Mouse (Mus musculus) bone marrow, adult 2 months (tissue): ENCODE results near the gene Rxfp3.

Source experiments
- CTCF ChIP-seq: fragments of 200-500 bp; IDR thresholded peaks from 2 replicates; pipeline ENCODE4 v1.5.1; 2011; ENCODE audit warnings: low read length, control low read depth; ENCODE audit not compliant: control insufficient read depth, insufficient read depth
- POLR2A ChIP-seq: fragments of 200-500 bp; IDR thresholded peaks from 2 replicates; pipeline ENCODE4 v1.6.1; 2011; ENCODE audit warnings: low read depth, mild to moderate bottlenecking, control low read depth, low read length, borderline replicate concordance; ENCODE audit not compliant: control insufficient read depth

- no peak for TF ChIP-seq CTCF
- TF ChIP-seq POLR2A: no peak
Measured at GRCm38 (mm10) chr15:11084993-11085365, 47.2 kb upstream of the Rxfp3 start.
